Mouse (Mus musculus) liver, embryonic 15.5 days (tissue): Measurements from ENCODE around the gene Pts. TPM values are rescaled to one million over a fixed set of nuclear protein-coding genes. Genes with fewer than 3 reads are reported as not detected.

Experiments
- ATAC-seq: fragments of 200-750 bp; cut with Nextera tagmentation; 2 replicates; pipeline ENCODE4 v1.8.0; 2017; ENCODE audit warnings: moderate number of reproducible peaks, mild to moderate bottlenecking, moderate library complexity; ENCODE audit not compliant: insufficient read depth
- H3K27ac ChIP-seq: fragments of 300-500 bp; sonication (generic); replicated peaks from 2 replicates; pipeline ENCODE4 v1.5.1; 2015; ENCODE audit warnings: mild to moderate bottlenecking, inconsistent platforms
- H3K27me3 ChIP-seq: fragments of 300-500 bp; sonication (generic); 2 replicates; pipeline ENCODE4 v1.6.1; 2015; ENCODE audit warnings: mild to moderate bottlenecking, inconsistent platforms
- H3K36me3 ChIP-seq: fragments of 300-500 bp; sonication (generic); replicated peaks from 2 replicates; pipeline ENCODE4 v1.6.1; 2015; ENCODE audit warnings: moderate library complexity, mild to moderate bottlenecking, inconsistent platforms
- H3K4me1 ChIP-seq: fragments of 300-500 bp; sonication (generic); replicated peaks from 2 replicates; pipeline ENCODE4 v1.6.1; 2015; ENCODE audit warnings: inconsistent platforms
- H3K4me2 ChIP-seq: fragments of 300-500 bp; sonication (generic); 2 replicates; pipeline ENCODE4 v1.6.1; 2015; ENCODE audit warnings: moderate library complexity, mild to moderate bottlenecking, inconsistent platforms
- H3K4me3 ChIP-seq: fragments of 300-500 bp; sonication (generic); replicated peaks from 2 replicates; pipeline ENCODE4 v1.5.1; 2015; ENCODE audit warnings: mild to moderate bottlenecking, inconsistent platforms
- H3K9ac ChIP-seq: fragments of 300-500 bp; sonication (generic); 2 replicates; pipeline ENCODE4 v1.6.1; 2015; ENCODE audit warnings: moderate library complexity, mild to moderate bottlenecking, inconsistent platforms
- H3K9me3 ChIP-seq: fragments of 300-500 bp; sonication (generic); replicated peaks from 2 replicates; pipeline ENCODE4 v1.6.1; 2016; ENCODE audit warnings: inconsistent platforms
- WGBS: fragments of 180-500 bp; shearing (Covaris S2); methylation state at CpG from one replicate; pipeline ENCODE4 v1.1.7; 2015; ENCODE audit warnings: mixed read lengths; ENCODE audit not compliant: insufficient replicate concordance; 5-methylcytosine and 5-hydroxymethylcytosine counted together
- polyA plus RNA-seq: library from polyadenylated mRNA; unstranded; fragments of >200 nt; fragmentation: Nextera tagmentation; extraction: Ambion mirVana; gene quantifications from 2 replicates; pipeline ENCODE4 v1.2.1, GENCODE M21; 2015

Gene Pts
- 32.6 and 36.1 TPM in 2 replicates for polyA plus RNA-seq

GRCm38 (mm10) chr9:50528293-50528892 lies at the start of gene Pts:
TSS of gene Pts (minus strand) at chr9:50528724.
- WGBS: under 1% methylated on average over 54 of the region's 54 CpGs
- Histone ChIP-seq H3K4me1 (peaks cover 20% of the 10 kb centered on the region), H3K9me3 (no peaks in the 10 kb centered on the region), H3K9ac (peak within 1 kb of the TSS; percentile 68), H3K27ac (peak within 1 kb of the TSS; percentile 76), H3K4me3 (peak within 1 kb of the TSS; percentile 77), H3K27me3 (no peaks in the 10 kb centered on the region), H3K4me2 (peak within 1 kb of the TSS; percentile 79), H3K36me3 (0 out of 2 replicates have a peak, but pooled peaks cover 10% of the 10 kb centered on the region)
- ATAC-seq: peak; percentile 98

DNA sequence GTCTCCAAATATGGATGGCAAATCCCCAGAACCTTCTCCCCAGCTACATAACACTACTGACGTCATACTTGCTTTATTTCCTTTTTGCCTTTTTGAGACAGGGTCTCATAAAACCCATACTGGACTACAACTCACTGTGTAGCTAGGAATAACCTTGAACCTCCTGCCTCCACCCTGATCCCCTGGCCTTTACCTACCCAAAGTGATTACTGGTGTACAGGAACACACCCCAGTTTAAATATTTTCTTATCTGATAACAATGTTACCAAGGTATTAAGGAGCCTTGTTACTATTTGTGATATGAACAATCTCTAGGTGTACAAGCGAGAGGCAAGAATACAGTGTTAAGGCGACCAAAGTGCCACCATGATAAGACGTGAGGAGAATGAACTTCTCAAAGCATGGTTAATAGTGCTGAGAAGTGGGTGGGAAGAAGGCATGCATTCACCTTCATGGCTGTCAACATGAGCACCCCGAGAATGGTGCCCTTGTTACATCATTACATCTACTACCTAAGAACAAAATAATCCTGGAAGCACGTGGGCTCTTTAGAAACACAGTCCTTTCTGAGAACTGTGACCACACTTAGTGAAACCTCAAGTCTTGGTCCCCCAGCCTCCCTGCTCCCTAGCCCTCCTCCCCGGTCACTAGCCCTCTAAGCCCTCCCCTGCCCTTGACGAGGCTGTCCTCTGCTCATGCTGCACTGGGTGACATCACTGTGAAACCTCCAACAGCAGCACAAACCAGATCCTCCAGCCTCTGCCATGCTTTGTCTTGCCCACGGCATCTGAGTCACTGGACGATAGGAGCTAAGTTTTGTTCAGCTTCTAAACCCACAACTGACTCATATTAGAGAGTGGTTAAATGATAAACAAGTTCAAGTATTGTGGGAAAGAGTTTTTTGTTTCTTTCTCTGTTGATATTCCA lies 41.3 kb upstream of the Pts start:
- H3K9ac ChIP-seq: no peak overlapping the region
- H3K27ac ChIP-seq: no peak overlapping the region
- H3K4me1 ChIP-seq: no peaks in the 10 kb centered on the region
- no peaks in the 10 kb centered on the region for H3K9me3 ChIP-seq
- 53% methylated on average over 10 of the region's 10 CpGs for WGBS
- H3K27me3 ChIP-seq: no peaks in the 10 kb centered on the region
- no peaks in the 10 kb centered on the region for H3K36me3 ChIP-seq
- no peak overlapping the region for H3K4me3 ChIP-seq
- no peak overlapping the region for H3K4me2 ChIP-seq
- no peak for ATAC-seq

- ATAC-seq: no peak
- H3K27ac ChIP-seq: no peak overlapping the region
- H3K4me2 ChIP-seq: no peak overlapping the region
- no peaks in the 10 kb centered on the region for H3K27me3 ChIP-seq
- WGBS: 71% methylated on average over 2 of the region's 2 CpGs
- no peak overlapping the region for H3K9ac ChIP-seq
- no peaks in the 10 kb centered on the region for H3K4me1 ChIP-seq
- H3K36me3 ChIP-seq: no peaks in the 10 kb centered on the region
- no peaks in the 10 kb centered on the region for H3K9me3 ChIP-seq
- no peak overlapping the region for H3K4me3 ChIP-seq
These were observed 39.4 kb upstream of the Pts start for GRCm38 (mm10) chr9:50567881-50568280.

DNA sequence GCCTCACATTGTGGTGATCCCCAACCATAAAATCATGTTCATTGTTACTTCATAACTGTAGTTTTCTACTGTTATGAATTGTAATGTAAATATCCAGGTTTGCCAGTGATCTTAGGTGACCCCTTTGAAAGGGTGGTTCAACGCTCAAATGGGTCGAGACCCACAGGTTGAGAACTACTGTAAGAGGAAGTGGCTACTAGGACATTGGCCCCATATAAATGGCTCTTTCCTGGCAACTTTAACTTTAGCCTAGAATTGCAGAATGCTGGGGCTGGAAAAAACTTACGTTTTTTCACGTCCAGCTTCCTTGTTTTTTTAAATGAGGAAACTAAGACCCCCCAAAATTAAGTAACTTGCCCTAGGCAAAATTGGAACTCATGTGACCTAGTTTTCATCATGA lies 38.8 kb upstream of the Pts start:
- Histone ChIP-seq H3K4me2 (no peak overlapping the region), H3K27me3 (no peaks in the 10 kb centered on the region), H3K9me3 (no peaks in the 10 kb centered on the region), H3K4me1 (no peaks in the 10 kb centered on the region), H3K36me3 (no peaks in the 10 kb centered on the region), H3K27ac (no peak overlapping the region), H3K9ac (no peak overlapping the region), H3K4me3 (no peak overlapping the region)
- ATAC-seq: no peak
- WGBS: 45% methylated on average over 4 of the region's 4 CpGs

DNA sequence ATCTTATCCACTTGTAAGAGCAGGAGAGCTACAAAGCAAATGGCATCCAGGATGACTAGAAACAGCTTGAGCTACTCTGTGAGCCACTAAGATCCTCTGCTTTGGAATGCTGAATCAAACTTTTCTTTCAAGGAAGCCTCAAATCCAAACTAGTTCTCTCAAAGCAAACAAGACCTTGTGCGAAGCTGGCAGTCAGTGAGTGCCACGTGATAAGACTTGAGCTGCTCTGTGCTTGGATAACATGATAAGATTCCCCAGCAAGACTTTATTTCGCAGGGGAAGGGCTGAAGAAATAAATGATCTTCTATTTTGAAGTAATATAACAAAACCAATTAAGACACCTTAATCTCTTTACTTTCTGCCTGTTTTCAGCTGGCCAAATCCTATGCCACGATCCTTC lies 37.4 kb upstream of the Pts start:
- Histone ChIP-seq H3K27ac (no peak overlapping the region), H3K9ac (no peak overlapping the region), H3K9me3 (no peaks in the 10 kb centered on the region), H3K4me1 (no peaks in the 10 kb centered on the region), H3K4me3 (no peak overlapping the region), H3K4me2 (no peak overlapping the region), H3K27me3 (no peaks in the 10 kb centered on the region), H3K36me3 (no peaks in the 10 kb centered on the region)
- no peak for ATAC-seq
- 32% methylated on average over 4 of the region's 4 CpGs for WGBS

- H3K4me1 ChIP-seq: no peaks in the 10 kb centered on the region
- H3K27me3 ChIP-seq: no peaks in the 10 kb centered on the region
- H3K9ac ChIP-seq: no peak overlapping the region
- no peaks in the 10 kb centered on the region for H3K9me3 ChIP-seq
- H3K27ac ChIP-seq: no peak overlapping the region
- H3K4me2 ChIP-seq: no peak overlapping the region
- WGBS: 61% methylated on average over 7 of the region's 7 CpGs
- no peak overlapping the region for H3K4me3 ChIP-seq
- no peaks in the 10 kb centered on the region for H3K36me3 ChIP-seq
- ATAC-seq: no peak
These were observed 36.6 kb upstream of the Pts start for GRCm38 (mm10) chr9:50565173-50565572.

DNA sequence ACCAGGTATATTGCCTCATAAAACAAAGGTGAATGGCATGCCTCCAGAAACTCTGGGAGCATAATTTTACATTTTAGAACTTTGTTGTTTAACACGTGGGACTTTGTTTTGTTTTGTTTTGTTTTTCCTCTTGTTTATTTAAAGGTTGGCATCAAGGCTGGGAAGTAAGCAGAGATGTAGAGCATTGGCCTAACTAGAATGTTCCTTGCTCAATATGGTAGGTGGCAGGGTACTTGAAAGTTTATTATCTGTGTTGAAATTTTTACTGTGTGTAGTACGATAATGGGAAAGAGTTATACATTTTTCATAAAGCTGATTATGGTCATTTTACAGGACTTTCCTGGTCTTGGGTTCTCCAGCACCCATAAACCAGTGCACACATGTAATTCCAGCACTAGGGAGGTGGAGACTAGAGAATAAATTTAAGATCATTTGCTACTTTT lies 33.4 kb upstream of the Pts start:
- WGBS: 62% methylated on average over 2 of the region's 2 CpGs
- no peak for ATAC-seq
- Histone ChIP-seq H3K27me3 (no peaks in the 10 kb centered on the region), H3K27ac (no peak overlapping the region), H3K4me2 (no peak overlapping the region), H3K9ac (no peak overlapping the region), H3K36me3 (no peaks in the 10 kb centered on the region), H3K9me3 (no peaks in the 10 kb centered on the region), H3K4me3 (no peak overlapping the region), H3K4me1 (no peaks in the 10 kb centered on the region)

DNA sequence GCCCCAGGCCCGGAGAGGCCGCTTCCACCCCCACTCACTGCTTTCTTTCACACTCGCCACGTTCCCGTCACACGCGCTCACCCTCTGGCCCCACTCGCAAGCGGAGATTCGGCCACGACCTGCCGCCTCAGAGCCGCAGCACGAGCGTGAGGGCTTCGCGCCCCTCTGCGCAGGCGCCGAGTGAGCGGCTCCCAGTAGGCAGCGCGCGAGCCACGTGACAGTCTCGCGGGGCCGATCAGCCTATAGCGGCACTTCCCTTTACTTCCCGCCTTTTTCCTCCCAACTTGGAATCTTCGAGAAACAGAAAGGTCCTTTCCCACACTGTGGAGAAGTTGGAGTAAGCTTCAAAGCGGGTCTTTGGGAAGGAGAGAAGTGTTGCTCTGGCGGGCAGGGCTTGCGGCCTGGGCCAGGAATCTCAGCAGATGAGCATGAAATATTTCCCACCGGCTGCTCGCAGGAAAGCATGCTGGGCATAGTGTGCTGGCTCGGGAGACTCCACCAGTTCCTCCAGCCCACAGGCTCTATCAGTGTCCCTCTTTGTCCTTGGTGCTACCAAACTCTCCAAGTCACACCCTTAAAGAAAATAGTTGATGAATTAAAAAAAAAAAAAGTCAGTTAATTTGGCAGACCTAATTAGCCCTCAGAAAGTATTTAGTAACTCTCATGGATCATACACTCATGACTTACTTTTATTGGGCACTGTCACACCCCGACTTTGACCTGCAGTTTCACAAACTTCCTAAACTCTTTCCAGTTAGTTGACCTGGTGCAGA lies 32.8 kb upstream of the Pts start, which contains the start of gene Tex12:
TSS of gene Tex12 (minus strand) at position 181 of the 773 bp plus-strand sequence.
- Histone ChIP-seq H3K36me3 (no peaks in the 10 kb centered on the region), H3K4me3 (no peak within 1 kb of the TSS), H3K9me3 (no peaks in the 10 kb centered on the region), H3K4me1 (no peaks in the 10 kb centered on the region), H3K9ac (no peak within 1 kb of the TSS), H3K27ac (no peak within 1 kb of the TSS), H3K27me3 (no peaks in the 10 kb centered on the region), H3K4me2 (no peak within 1 kb of the TSS)
- 77% methylated on average over 38 of the region's 38 CpGs for WGBS
- no peak for ATAC-seq

- ATAC-seq: no peak
- no peak within 1 kb of the TSS for H3K9ac ChIP-seq
- 52% methylated on average over 2 of the region's 2 CpGs for WGBS
- no peaks in the 10 kb centered on the region for H3K4me1 ChIP-seq
- no peaks in the 10 kb centered on the region for H3K9me3 ChIP-seq
- no peaks in the 10 kb centered on the region for H3K27me3 ChIP-seq
- no peaks in the 10 kb centered on the region for H3K36me3 ChIP-seq
- no peak within 1 kb of the TSS for H3K27ac ChIP-seq
- peak within 1 kb of the TSS; percentile 23 for H3K4me2 ChIP-seq
- H3K4me3 ChIP-seq: 0 out of 2 replicates have a peak within 1 kb of the TSS, but pooled peaks have one; percentile 0
These were observed 26.5 kb upstream of the Pts start, which contains the start of gene Bco2 for GRCm38 (mm10) chr9:50555094-50555446. TSS of gene Bco2 (minus strand) at chr9:50555181.

DNA sequence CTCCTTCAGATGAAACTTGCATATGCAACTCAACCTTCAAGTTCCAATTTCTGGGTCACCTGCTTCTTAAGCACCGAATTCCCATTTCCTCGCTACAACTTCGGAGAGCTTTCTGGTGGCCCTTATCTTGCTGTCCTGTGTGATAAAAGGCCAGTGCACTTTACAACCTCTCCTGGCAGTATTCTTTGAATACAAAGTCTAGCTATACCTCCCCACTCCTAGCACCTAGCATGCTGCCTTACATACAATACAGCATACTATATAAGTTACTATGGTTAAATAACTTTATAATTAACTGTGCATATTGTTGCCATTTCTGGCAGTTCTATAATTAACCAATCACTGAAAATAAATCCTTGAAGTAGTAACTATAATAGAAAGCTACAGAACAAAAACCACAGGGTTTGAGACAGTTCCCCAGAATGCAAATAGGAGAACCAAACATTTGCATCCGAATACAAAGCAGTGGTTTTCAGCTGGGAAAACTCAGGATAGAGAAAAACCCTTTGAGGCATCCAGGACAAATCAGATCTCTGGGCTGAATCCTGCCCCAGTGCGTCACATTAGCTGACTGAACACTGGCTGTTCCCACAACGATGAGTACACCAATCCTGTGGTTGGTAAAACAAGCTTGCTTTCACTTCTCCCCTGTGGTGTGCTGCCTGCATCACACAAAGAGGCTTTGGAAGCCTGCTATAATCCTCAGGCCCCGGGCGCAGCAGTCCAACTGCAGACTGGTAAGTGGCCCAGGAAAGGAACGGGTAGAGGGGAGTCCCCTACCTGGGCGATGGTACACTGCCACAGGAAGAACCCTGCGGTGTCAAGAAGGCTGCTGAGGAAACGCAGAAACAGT lies 25.9 kb upstream of the Pts start, which contains the start of gene Il18:
TSS of gene Il18 (plus strand) at position 587 of the 853 bp plus-strand sequence.
- Histone ChIP-seq H3K9ac (no peak within 1 kb of the TSS), H3K27ac (no peak within 1 kb of the TSS), H3K4me2 (peak within 1 kb of the TSS; percentile 23), H3K4me3 (0 out of 2 replicates have a peak within 1 kb of the TSS, but pooled peaks have one; percentile 0), H3K4me1 (no peaks in the 10 kb centered on the region), H3K27me3 (no peaks in the 10 kb centered on the region), H3K9me3 (no peaks in the 10 kb centered on the region), H3K36me3 (no peaks in the 10 kb centered on the region)
- ATAC-seq: no peak
- 29% methylated on average over 12 of the region's 12 CpGs for WGBS
